Mouse (Mus musculus): ENCODE data around the gene Fam173a. TPM values are rescaled to one million over a fixed set of nuclear protein-coding genes. Genes with fewer than 3 reads are reported as not detected.
"Not testable (repeated sequence)": the region's sequence is repeated elsewhere in the genome, so short reads cannot be mapped to it uniquely, and the experiment has no call there.

Gene Fam173a
- polyA plus RNA-seq, 1 experiment from 2014 or later: 126 TPM

GRCm38 (mm10) chr17:25761561-25761970 lies 31.1 kb downstream of the Fam173a start:
- no peak for DNase-seq (ENCODE audit: low spot score)

DNA sequence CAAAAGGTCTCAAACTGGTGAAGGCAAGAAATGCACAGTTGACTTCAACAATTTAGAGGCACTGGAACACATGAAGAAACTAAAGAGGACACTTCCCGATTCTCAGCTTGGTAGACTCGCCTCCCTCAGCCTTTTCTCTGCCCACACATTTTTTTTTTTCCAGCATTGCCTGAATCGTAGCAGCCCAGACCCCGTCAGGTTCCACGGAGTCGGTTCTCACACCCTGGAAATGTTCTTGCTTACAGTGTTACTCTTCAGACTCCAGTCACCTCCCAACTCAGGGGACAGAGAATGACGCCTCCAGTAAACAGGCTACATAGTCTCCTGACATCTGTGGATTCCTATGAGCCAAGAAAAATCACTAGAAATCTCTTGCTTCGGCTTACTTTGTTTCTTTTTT lies 32.6 kb downstream of the Fam173a start:
- no peak for DNase-seq (ENCODE audit: low spot score)

DNA sequence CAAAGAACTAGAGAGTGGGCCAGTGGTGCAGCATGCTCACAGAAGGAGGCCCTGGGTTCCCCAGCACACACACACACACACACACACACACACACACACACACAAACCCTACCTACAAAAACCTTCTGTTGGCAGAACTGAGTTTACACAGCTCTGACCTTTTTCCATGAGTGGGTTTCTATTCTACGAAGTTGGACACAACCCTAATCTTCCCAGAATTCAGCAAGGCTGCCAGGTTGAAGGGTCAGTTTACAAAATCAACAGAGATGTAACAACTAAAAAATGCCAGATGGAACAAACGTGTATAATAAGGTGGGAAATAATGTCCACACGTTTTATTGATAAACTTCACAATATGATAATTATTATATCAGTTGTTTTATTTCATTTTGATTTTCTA lies 35.0 kb downstream of the Fam173a start:
- no peak for DNase-seq (ENCODE audit: low spot score)

- DNase-seq (ENCODE audit: low spot score): no peak
Observed at GRCm38 (mm10) chr17:25756378-25757242, 36.1 kb downstream of the Fam173a start.

DNA sequence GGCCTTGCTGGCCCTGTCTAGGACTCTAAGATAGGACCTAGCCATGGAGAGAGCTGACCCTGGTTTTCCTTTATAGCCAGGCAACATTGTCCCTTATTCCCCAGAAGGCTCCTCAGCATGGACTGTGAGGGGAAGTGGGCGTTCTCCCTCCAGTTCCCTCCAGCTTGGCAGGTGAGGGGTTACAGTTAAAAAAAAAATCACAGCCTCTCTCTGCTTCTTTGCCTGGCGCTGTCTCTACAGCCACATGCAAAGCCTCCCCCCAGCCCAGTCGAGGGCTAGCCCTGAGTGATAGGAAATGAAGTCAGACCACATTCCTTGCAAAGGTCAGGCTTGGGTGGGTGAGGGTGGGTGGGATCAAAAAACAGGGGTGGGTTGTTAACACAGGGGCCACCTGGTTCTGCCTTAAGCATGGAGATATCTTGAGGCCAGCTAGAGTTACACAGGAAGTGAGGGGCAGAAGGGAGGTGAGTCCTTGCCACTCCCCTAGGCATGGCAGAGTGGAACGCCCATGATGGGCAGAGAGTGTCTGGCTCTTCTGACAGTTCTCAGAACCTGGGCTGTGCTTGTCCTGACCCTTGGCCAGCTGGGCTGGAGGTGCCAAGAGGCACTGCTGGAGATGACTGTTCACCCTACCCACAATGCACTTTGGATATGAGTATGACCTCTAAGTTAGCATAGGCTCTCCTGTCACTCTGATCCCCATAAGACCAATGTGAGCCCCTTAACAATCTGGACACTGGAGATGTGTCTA lies 36.9 kb downstream of the Fam173a start:
- DNase-seq (ENCODE audit: low spot score): no peak

- no peak for DNase-seq (ENCODE audit: low spot score)
Observed at GRCm38 (mm10) chr17:25755086-25755485, 37.6 kb downstream of the Fam173a start.

DNA sequence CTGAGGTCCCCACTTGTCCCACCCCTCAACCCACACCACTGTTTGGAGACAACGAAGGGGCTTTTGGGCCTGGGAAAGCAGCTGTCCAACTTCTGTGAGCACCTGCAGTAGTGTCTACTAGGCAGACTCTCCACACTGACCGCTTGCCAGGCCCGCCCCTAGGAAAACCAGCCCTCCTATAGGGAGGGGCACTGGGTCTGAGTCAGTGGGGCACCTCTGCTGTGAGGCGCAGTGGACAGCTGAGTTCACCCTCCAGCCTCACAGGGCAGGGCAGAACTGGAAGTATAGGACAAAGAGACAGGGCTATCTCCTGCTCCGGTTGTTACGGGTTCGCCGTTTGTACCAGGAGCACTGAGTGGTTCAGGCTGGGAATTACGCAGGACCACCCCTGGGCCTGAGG lies 38.5 kb downstream of the Fam173a start, which contains the start of gene Msln:
Msln (minus strand) TSS at position 138 of the 400 bp plus-strand sequence.
- DNase-seq (ENCODE audit: low spot score): no peak

DNA sequence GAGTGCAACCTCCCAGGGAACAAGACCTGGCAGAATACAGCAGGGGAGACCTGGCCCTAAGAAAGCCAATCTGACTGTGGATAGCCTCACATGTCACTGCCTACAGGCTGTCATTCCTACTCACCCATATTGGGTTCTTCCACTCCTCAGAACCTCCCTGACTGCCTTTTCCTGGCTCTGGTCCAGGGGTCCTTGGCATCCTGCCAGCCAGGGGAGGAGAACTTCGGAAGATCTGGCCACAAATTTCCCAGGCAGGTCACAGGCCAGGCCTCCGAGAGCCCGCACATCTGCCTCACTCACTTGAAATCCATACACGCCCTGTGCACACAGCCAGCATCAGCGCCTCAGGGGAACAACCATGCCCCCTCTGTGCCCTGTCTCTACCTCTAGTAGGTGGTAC lies 41.3 kb downstream of the Fam173a start:
- no peak for DNase-seq (ENCODE audit: low spot score)

- DNase-seq (ENCODE audit: low spot score): no peak
Observed at GRCm38 (mm10) chr17:25749314-25749713, 43.4 kb downstream of the Fam173a start.

DNA sequence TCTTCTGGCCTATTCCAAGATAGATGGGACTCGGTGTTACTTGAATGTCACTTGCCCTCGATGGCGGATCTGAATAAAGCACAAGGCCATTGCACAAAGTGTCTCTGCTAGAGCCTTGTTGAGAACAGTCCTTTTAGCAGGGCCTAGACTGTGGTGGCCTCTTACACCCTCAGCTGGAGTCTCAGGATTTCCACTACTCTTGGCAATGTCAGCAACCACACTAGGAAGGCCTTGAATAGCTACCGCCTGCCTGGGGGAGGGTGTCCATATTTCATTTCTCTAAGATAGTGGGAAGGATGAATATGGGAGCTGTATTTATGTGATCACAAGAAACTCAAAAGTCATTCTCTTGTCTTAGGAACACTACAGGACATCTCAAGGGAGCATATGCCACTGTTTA lies 44.5 kb downstream of the Fam173a start:
- DNase-seq (ENCODE audit: low spot score): no peak

- DNase-seq (ENCODE audit: low spot score): no peak
Observed at GRCm38 (mm10) chr17:25744311-25744710, 48.4 kb downstream of the Fam173a start.

DNA sequence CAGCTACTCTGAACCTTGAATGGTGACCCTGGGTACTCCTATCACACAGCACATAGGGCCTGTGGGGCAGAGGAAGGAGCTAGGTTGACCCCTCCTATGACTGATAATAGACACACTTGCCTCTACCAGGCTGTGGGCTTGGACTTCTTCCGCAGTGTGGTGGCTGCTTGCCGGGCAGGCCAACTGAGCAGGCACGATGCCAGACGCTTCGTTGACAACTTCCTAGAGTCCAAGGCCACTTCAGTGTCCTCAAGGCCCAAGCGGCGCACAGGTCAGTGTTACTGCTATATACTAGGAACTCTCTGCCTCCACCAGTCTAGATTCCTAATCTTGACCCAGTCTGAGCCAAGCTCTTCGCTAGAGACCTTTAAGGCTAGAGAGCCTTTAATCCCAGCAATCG lies 48.9 kb downstream of the Fam173a start:
- no peak for DNase-seq (ENCODE audit: low spot score)

GRCm38 (mm10) chr17:25741471-25741870 lies 51.2 kb downstream of the Fam173a start:
- not testable (repeated sequence) for DNase-seq (ENCODE audit: low spot score)

Small RNAs within 50 kb of the gene (microRNA-seq; reads per million reads assigned to microRNA genes)
- gene Gm25083 (ENCODE audit: borderline number of aligned reads): not detected
- not detected for gene Mir3082 (ENCODE audit: borderline number of aligned reads)
- gene Mir6966 (ENCODE audit: borderline number of aligned reads): not detected

Other genes starting within 250 kb of the Fam173a start
- 0.23 and 0.26 TPM in 2 replicates for gene Sox8, start 222.2 kb downstream of the Fam173a start, polyA plus RNA-seq (2015; fragmentation: Nextera tagmentation; extraction: Ambion mirVana)
- 15.5 and 16.1 TPM in 2 replicates for gene Lmf1, start 213.8 kb downstream of the Fam173a start, polyA plus RNA-seq (2015; fragmentation: Nextera tagmentation; extraction: Ambion mirVana)
- 4.6 and 5.5 TPM in 2 replicates for gene Gng13, start 75.7 kb downstream of the Fam173a start, polyA plus RNA-seq (2015; fragmentation: Nextera tagmentation; extraction: Ambion mirVana)
- gene Chtf18, start 65.5 kb downstream of the Fam173a start, polyA plus RNA-seq (2015; fragmentation: Nextera tagmentation; extraction: Ambion mirVana): 21.1 and 23.5 TPM in 2 replicates
- 16.9 and 18.7 TPM in 2 replicates for gene Rpusd1, start 65.2 kb downstream of the Fam173a start, polyA plus RNA-seq (2015; fragmentation: Nextera tagmentation; extraction: Ambion mirVana)
- 0.14 and 0.36 TPM in 2 replicates for gene Mslnl, start 56.9 kb downstream of the Fam173a start, polyA plus RNA-seq (2015; fragmentation: Nextera tagmentation; extraction: Ambion mirVana)
- 12.0 and 13.7 TPM in 2 replicates for gene Msln, start 38.5 kb downstream of the Fam173a start, polyA plus RNA-seq (2015; fragmentation: Nextera tagmentation; extraction: Ambion mirVana)
- gene Narfl, start 19.1 kb downstream of the Fam173a start, polyA plus RNA-seq (2015; fragmentation: Nextera tagmentation; extraction: Ambion mirVana): 29.0 and 30.9 TPM in 2 replicates
- gene Haghl, start 7.2 kb downstream of the Fam173a start, polyA plus RNA-seq (2015; fragmentation: Nextera tagmentation; extraction: Ambion mirVana): 55.2 and 60.5 TPM in 2 replicates
- gene Ccdc78, start 6.3 kb downstream of the Fam173a start, polyA plus RNA-seq (2015; fragmentation: Nextera tagmentation; extraction: Ambion mirVana): 0.27 and 0.47 TPM in 2 replicates
- gene AC134908.4, start 2.8 kb upstream of the Fam173a start, polyA plus RNA-seq (2015; fragmentation: Nextera tagmentation; extraction: Ambion mirVana): not detected in 2 replicates
- 68.5 and 71.6 TPM in 2 replicates for gene Metrn, start 4.2 kb upstream of the Fam173a start, polyA plus RNA-seq (2015; fragmentation: Nextera tagmentation; extraction: Ambion mirVana)
- 0.12 TPM in 1 of 2 replicates, not detected in the other for gene Fbxl16, start 16.2 kb upstream of the Fam173a start, polyA plus RNA-seq (2015; fragmentation: Nextera tagmentation; extraction: Ambion mirVana)
- gene Wdr24, start 30.7 kb upstream of the Fam173a start, polyA plus RNA-seq (2015; fragmentation: Nextera tagmentation; extraction: Ambion mirVana): 25.8 and 27.3 TPM in 2 replicates
- 28.8 and 32.2 TPM in 2 replicates for gene Jmjd8, start 36.0 kb upstream of the Fam173a start, polyA plus RNA-seq (2015; fragmentation: Nextera tagmentation; extraction: Ambion mirVana)
- gene Stub1, start 40.5 kb upstream of the Fam173a start, polyA plus RNA-seq (2015; fragmentation: Nextera tagmentation; extraction: Ambion mirVana): 181 and 191 TPM in 2 replicates
- gene Rhbdl1, start 44.4 kb upstream of the Fam173a start, polyA plus RNA-seq (2015; fragmentation: Nextera tagmentation; extraction: Ambion mirVana): 0.38 and 0.45 TPM in 2 replicates
- 1.2 and 1.5 TPM in 2 replicates for gene Gm20683, start 48.9 kb upstream of the Fam173a start, polyA plus RNA-seq (2015; fragmentation: Nextera tagmentation; extraction: Ambion mirVana)
- gene Rhot2, start 52.0 kb upstream of the Fam173a start, polyA plus RNA-seq (2015; fragmentation: Nextera tagmentation; extraction: Ambion mirVana): 19.7 and 22.6 TPM in 2 replicates
- gene Wdr90, start 68.6 kb upstream of the Fam173a start, polyA plus RNA-seq (2015; fragmentation: Nextera tagmentation; extraction: Ambion mirVana): 9.8 and 10.1 TPM in 2 replicates
- 24.1 and 24.5 TPM in 2 replicates for gene Mcrip2, start 75.9 kb upstream of the Fam173a start, polyA plus RNA-seq (2015; fragmentation: Nextera tagmentation; extraction: Ambion mirVana)
- gene Mettl26, start 82.2 kb upstream of the Fam173a start, polyA plus RNA-seq (2015; fragmentation: Nextera tagmentation; extraction: Ambion mirVana): 43.5 and 47.0 TPM in 2 replicates
- 0.46 and 0.51 TPM in 2 replicates for gene Wfikkn1, start 88.0 kb upstream of the Fam173a start, polyA plus RNA-seq (2015; fragmentation: Nextera tagmentation; extraction: Ambion mirVana)
- gene Rab40c, start 126.8 kb upstream of the Fam173a start, polyA plus RNA-seq (2015; fragmentation: Nextera tagmentation; extraction: Ambion mirVana): 14.9 and 20.0 TPM in 2 replicates
- gene Pigq, start 152.0 kb upstream of the Fam173a start, polyA plus RNA-seq (2015; fragmentation: Nextera tagmentation; extraction: Ambion mirVana): 28.8 and 34.6 TPM in 2 replicates
- gene Nhlrc4, start 152.1 kb upstream of the Fam173a start, polyA plus RNA-seq (2015; fragmentation: Nextera tagmentation; extraction: Ambion mirVana): 0.36 and 0.46 TPM in 2 replicates
- gene A930017K11Rik, start 159.7 kb upstream of the Fam173a start, polyA plus RNA-seq (2015; fragmentation: Nextera tagmentation; extraction: Ambion mirVana): not detected in 2 replicates
- 15.3 and 17.0 TPM in 2 replicates for gene Capn15, start 192.9 kb upstream of the Fam173a start, polyA plus RNA-seq (2015; fragmentation: Nextera tagmentation; extraction: Ambion mirVana)